Mouse (Mus musculus) lung, adult 2 months (tissue): ENCODE measurements around the gene H2-DMa.

ENCODE experiments used
- CTCF ChIP-seq: fragments of 200-500 bp; IDR thresholded peaks from 2 replicates; pipeline ENCODE4 v1.5.1; 2011; ENCODE audit warnings: mild to moderate bottlenecking, low read length, control low read depth; ENCODE audit not compliant: insufficient read depth
- POLR2A ChIP-seq: fragments of 200-500 bp; IDR thresholded peaks from 2 replicates; pipeline ENCODE4 v1.6.1; 2011; ENCODE audit warnings: low read depth, mild to moderate bottlenecking, control low read depth, low read length, borderline replicate concordance; ENCODE audit errors: extremely low read depth

GRCm38 (mm10) chr17:34140240-34140639 is 20.9 kb downstream of the H2-DMa start:
- TF ChIP-seq CTCF (no peak), POLR2A (no peak)
